Mouse (Mus musculus) cerebellum, postnatal 25 days (tissue): Measurements from ENCODE around the gene Gm5771.
"Not testable (repeated sequence)": the region's sequence is repeated elsewhere in the genome, so short reads cannot be mapped to it uniquely, and the experiment has no call there.

ENCODE experiments used
- DNase-seq, 2 experiments: peaks; one replicate each; pipeline ENCODE4 v3.0.0; 2021; ENCODE audit warnings: mixed read lengths in 2 of 2

Gm5771 gene

GRCm38 (mm10) chr6:41392056-41392455 is at the start of gene Gm5771:
Gene Gm5771, plus strand, starts transcription at chr6:41392356.
- DNase-seq, result not testable (repeated sequence)

- no peak for DNase-seq
Observed at GRCm38 (mm10) chr6:41353932-41354331, 38.2 kb upstream of the Gm5771 start, which contains the start of gene Try10. Gene Try10, plus strand, starts transcription at chr6:41354105.

DNA sequence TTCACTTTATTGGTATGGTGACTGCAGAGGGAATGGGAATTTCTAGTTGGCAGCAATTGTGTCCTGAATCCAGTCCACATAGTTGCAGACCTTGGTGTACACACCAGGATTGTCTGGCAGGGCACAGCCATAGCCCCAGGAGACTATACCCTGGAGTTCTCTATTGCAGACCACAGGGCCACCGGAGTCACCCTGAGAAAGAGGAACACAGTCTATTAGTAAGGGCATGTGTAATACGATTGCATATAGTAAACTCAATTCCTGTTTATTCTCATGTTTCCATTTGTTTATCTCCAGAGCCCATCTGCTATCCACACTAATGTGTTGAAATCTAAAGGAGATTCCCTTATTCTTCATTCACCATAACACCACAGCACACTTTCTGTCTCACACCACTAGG is 18.4 kb upstream of the Gm5771 start:
- DNase-seq, result not testable (repeated sequence)

DNA sequence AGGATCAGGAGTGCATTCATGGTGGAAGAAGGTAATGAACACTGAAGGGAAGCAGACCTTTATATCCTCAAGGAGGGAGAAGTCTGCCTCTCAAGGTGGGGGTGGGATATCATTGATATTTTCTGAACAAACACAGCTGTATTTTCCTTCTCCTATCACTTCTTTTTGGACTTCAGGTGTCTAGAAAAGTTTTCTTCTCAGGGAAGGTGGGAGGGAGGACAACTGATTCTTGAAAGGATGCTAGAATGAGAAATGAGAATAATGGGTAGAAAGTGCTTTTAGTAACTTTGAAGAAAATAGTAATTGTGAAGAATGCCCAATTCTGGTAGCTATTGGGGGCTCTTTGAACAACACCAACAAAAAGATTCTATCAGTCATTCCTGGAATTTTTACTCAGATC is 14.6 kb upstream of the Gm5771 start, which contains the start of gene Prss3:
TSS of gene Prss3 (minus strand) at position 101 of the 400 bp plus-strand sequence.
- not testable (repeated sequence) for DNase-seq

GRCm38 (mm10) chr6:41386781-41387180 is 5.4 kb upstream of the Gm5771 start:
- no peak for DNase-seq

GRCm38 (mm10) chr6:41391640-41392039 is 516 bp upstream of the Gm5771 start:
- DNase-seq, result not testable (repeated sequence)

DNA sequence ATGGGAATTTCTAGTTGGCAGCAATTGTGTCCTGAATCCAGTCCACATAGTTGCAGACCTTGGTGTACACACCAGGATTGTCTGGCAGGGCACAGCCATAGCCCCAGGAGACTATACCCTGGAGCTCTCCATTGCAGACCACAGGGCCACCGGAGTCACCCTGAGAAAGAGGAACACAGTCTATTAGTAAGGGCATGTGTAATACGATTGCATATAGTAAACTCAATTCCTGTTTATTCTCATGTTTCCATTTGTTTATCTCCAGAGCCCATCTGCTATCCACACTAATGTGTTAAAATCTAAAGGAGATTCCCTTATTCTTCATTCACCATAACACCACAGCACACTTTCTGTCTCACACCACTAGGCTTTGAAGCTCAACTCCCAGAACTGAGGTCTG is 50.1 kb downstream of the Gm5771 start:
- not testable (repeated sequence) for DNase-seq

DNA sequence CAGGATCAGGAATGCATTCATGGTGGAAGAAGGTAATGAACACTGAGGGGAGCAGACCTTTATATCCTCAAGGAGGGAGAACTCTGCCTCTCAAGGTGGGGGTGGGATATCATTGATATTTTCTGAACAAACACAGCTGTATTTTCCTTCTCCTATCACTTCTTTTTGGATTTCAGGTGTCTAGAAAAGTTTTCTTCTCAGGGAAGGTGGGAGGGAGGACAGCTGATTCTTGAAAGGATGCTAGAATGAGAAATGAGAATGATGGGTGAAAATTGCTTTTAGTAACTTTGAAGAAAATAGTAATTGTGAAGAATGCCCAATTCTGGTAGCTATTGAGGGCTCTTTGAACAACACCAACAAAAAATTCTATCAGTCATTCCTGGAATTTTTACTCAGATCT is 53.9 kb downstream of the Gm5771 start, which contains the start of gene Gm10334:
TSS of gene Gm10334 (minus strand) at position 101 of the 400 bp plus-strand sequence.
- not testable (repeated sequence) for DNase-seq
